Mouse (Mus musculus) CH12.LX (cell line): Measurements from ENCODE around the gene Gse1.

Experiments
- BHLHE40 ChIP-seq: IDR thresholded peaks from 2 replicates; pipeline ENCODE4 v1.6.1; 2011; ENCODE audit warnings: mild to moderate bottlenecking, low read depth, low read length, improper control_type of control experiment
- CTCF ChIP-seq, 2 experiments: IDR thresholded peaks in 1 of 2; conservative IDR thresholded peaks in 1 of 2; 2 replicates each; pipeline ENCODE4 v1.5.1; 2011 to 2012; ENCODE audit warnings: low read depth in 2 of 2, low read length in 2 of 2, improper control_type of control experiment in 1 of 2, inconsistent platforms in 1 of 2, mild to moderate bottlenecking in 1 of 2, moderate library complexity in 1 of 2
- EP300 ChIP-seq: IDR thresholded peaks from 2 replicates; pipeline ENCODE4 v1.6.1; 2011; ENCODE audit warnings: low read length, improper control_type of control experiment
- KAT2A ChIP-seq: IDR thresholded peaks from 2 replicates; pipeline ENCODE4 v1.6.1; 2012; ENCODE audit warnings: low read length, improper control_type of control experiment, inconsistent platforms; ENCODE audit not compliant: insufficient replicate concordance
- SIN3A ChIP-seq: IDR thresholded peaks from 2 replicates; pipeline ENCODE4 v1.6.1; 2012; ENCODE audit warnings: low read length, improper control_type of control experiment, inconsistent platforms
- USF2 ChIP-seq: conservative IDR thresholded peaks from 2 replicates; pipeline ENCODE4 v1.6.1; 2011; ENCODE audit warnings: low read depth, low read length, improper control_type of control experiment
- ZC3H11A ChIP-seq: IDR thresholded peaks from 2 replicates; pipeline ENCODE4 v1.6.1; 2012; ENCODE audit warnings: low read depth, mild to moderate bottlenecking, inconsistent platforms, low read length, improper control_type of control experiment
- ZKSCAN1 ChIP-seq: IDR thresholded peaks from 2 replicates; pipeline ENCODE4 v1.6.1; 2012; ENCODE audit warnings: low read depth, inconsistent platforms, low read length, improper control_type of control experiment, borderline replicate concordance
- ZNF384 ChIP-seq: IDR thresholded peaks from 2 replicates; pipeline ENCODE4 v1.6.1; 2012; ENCODE audit warnings: low read depth, low read length, improper control_type of control experiment, inconsistent platforms

DNA sequence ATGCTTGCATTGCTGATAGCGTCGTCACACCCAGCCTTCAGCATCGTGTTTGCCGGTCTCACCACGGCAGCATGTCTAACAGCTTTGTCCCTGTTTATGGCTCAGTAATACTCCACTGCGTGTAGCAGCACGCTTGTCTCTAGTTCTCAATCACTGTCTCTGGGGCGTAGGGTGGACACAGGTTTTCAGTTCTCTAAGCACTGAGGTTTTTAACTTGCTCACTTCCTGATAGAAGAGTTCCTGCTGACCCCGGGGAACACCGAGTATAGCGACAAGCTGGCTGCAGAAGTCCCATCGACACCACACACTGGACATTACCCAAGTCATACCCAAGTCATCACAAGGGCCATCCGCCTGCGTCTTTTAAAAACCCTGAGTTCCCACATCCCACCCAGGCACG is 207.5 kb downstream of the Gse1 start:
- TF ChIP-seq CTCF (conservative IDR thresholded peaks at IDR 0.05 in 1 of 2, IDR thresholded peaks at IDR 0.05 in 1 of 2; ENCODE audit: low read depth in 2 of 2, low read length in 2 of 2) (no peak), SIN3A (peak; percentile 13; the same call in 1 of the 2 replicates), BHLHE40 (peak; percentile 79), KAT2A (no peak), ZC3H11A (no peak), USF2 (no peak), EP300 (peak; percentile 83), ZNF384 (no peak), ZKSCAN1 (no peak)
